Mouse (Mus musculus) small intestine, adult 2 months (tissue): ENCODE measurements around the gene Cpm.

Experiments
- CTCF ChIP-seq: fragments of 200-500 bp; IDR thresholded peaks from 2 replicates; pipeline ENCODE4 v1.5.1; 2012; ENCODE audit warnings: low read depth, mild to moderate bottlenecking, control low read depth, inconsistent platforms, low read length, moderate library complexity, mixed read lengths; ENCODE audit not compliant: insufficient replicate concordance, insufficient read length; ENCODE audit errors: extremely low read depth
- POLR2A ChIP-seq: fragments of 200-500 bp; IDR thresholded peaks from 2 replicates; pipeline ENCODE4 v1.6.1; 2012; ENCODE audit warnings: low read depth, mild to moderate bottlenecking, control low read depth, inconsistent platforms, low read length, moderate library complexity

DNA sequence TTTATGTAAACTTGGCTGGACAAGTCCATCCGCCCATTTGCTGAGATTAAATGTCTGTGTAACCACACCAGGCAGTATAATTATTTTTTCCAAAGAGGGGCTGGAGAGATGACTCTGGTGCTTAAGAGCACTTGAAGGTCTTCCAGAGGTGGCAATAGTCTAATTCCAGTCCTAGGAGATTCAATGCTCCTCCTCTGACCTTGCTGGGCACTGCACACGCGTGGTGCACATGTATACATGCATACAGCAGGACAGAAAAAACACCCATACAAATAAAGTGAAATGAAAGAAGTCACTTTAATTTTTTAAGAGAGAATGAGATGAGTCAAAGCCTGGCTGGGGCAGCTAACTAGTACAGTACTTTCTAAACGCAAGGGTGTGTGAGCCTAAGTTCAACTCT lies 70.6 kb downstream of the Cpm start:
- TF ChIP-seq CTCF, result no peak
- no peak for TF ChIP-seq POLR2A
